Mouse (Mus musculus): Measurements from ENCODE around the gene Srpr. TPM values are rescaled to one million over a fixed set of nuclear protein-coding genes. Genes with fewer than 3 reads are reported as not detected.

Gene Srpr
- polyA plus RNA-seq, 1 experiment from 2014 or later: 115 TPM

GRCm38 (mm10) chr9:35200529-35201060 is 620 bp downstream of the Srpr start:
- Histone ChIP-seq H3K27ac (ENCODE audit: low read length) (no peak overlapping the region), H3K4me2 (ENCODE audit: low read depth, low read length) (peak overlapping the region; percentile 82), H3K9ac (ENCODE audit: low read depth, low read length) (peak overlapping the region; percentile 86; the same call in 1 of the 2 replicates), H3K9me3 (ENCODE audit: control insufficient read depth, low read length) (no peaks in the 10 kb centered on the region), H3K4me1 (ENCODE audit: control insufficient read depth, insufficient read depth, low read length) (peaks cover 5% of the 10 kb centered on the region; the same call in 1 of the 2 replicates), H3K4me3 (ENCODE audit: low read length) (peak overlapping the region; percentile 73), H3K36me3 (ENCODE audit: control insufficient read depth, insufficient read depth, low read length) (peaks cover under 1% of the 10 kb centered on the region; the same call in 1 of the 2 replicates), H3K27me3 (replicated peaks; ENCODE audit: control insufficient read depth, insufficient read depth, low read length) (no peaks in the 10 kb centered on the region)
- ATAC-seq: no peak
- 46% methylated on average over 9 of the region's 9 CpGs for WGBS

GRCm38 (mm10) chr9:35203536-35203935 is 3.6 kb downstream of the Srpr start:
- no peaks in the 10 kb centered on the region for H3K27me3 ChIP-seq (replicated peaks; ENCODE audit: control insufficient read depth, insufficient read depth, low read length)
- no peak overlapping the region for H3K4me2 ChIP-seq (ENCODE audit: low read depth, low read length)
- no peak overlapping the region for H3K27ac ChIP-seq (ENCODE audit: low read length)
- no peak overlapping the region for H3K9ac ChIP-seq (ENCODE audit: low read depth, low read length)
- H3K9me3 ChIP-seq (ENCODE audit: control insufficient read depth, low read length): no peaks in the 10 kb centered on the region
- H3K36me3 ChIP-seq (ENCODE audit: control insufficient read depth, insufficient read depth, low read length): peaks cover 17% of the 10 kb centered on the region
- H3K4me3 ChIP-seq (ENCODE audit: low read length): no peak overlapping the region
- ATAC-seq: no peak
- 50% methylated on average over 3 of the region's 3 CpGs for WGBS
- peaks cover 5% of the 10 kb centered on the region; the same call in 1 of the 2 replicates for H3K4me1 ChIP-seq (ENCODE audit: control insufficient read depth, insufficient read depth, low read length)

GRCm38 (mm10) chr9:35204421-35204820 is 4.4 kb downstream of the Srpr start:
- H3K9me3 ChIP-seq (ENCODE audit: control insufficient read depth, low read length): no peaks in the 10 kb centered on the region
- no peak for ATAC-seq
- H3K4me2 ChIP-seq (ENCODE audit: low read depth, low read length): no peak overlapping the region
- no peak overlapping the region for H3K27ac ChIP-seq (ENCODE audit: low read length)
- H3K36me3 ChIP-seq (ENCODE audit: control insufficient read depth, insufficient read depth, low read length): peaks cover 17% of the 10 kb centered on the region
- H3K9ac ChIP-seq (ENCODE audit: low read depth, low read length): no peak overlapping the region
- no peaks in the 10 kb centered on the region for H3K27me3 ChIP-seq (replicated peaks; ENCODE audit: control insufficient read depth, insufficient read depth, low read length)
- peaks cover 5% of the 10 kb centered on the region; the same call in 1 of the 2 replicates for H3K4me1 ChIP-seq (ENCODE audit: control insufficient read depth, insufficient read depth, low read length)
- 98% methylated on average over 2 of the region's 2 CpGs for WGBS
- H3K4me3 ChIP-seq (ENCODE audit: low read length): no peak overlapping the region

GRCm38 (mm10) chr9:35210542-35211474 is 10.8 kb downstream of the Srpr start, which contains the start of gene Foxred1:
Gene Foxred1 (minus strand): TSS chr9:35211055.
- peak within 1 kb of the TSS; percentile 84 for H3K27ac ChIP-seq (ENCODE audit: low read length)
- WGBS: under 1% methylated on average over 72 of the region's 72 CpGs
- H3K4me2 ChIP-seq (ENCODE audit: low read depth, low read length): peak within 1 kb of the TSS; percentile 74
- peak within 1 kb of the TSS; percentile 81 for H3K4me3 ChIP-seq (ENCODE audit: low read length)
- peaks cover 14% of the 10 kb centered on the region for H3K4me1 ChIP-seq (ENCODE audit: control insufficient read depth, insufficient read depth, low read length)
- H3K9ac ChIP-seq (ENCODE audit: low read depth, low read length): peak within 1 kb of the TSS; percentile 84
- H3K27me3 ChIP-seq (replicated peaks; ENCODE audit: control insufficient read depth, insufficient read depth, low read length): no peaks in the 10 kb centered on the region
- peak; percentile 99 for ATAC-seq
- peaks cover 25% of the 10 kb centered on the region for H3K36me3 ChIP-seq (ENCODE audit: control insufficient read depth, insufficient read depth, low read length)
- H3K9me3 ChIP-seq (ENCODE audit: control insufficient read depth, low read length): no peaks in the 10 kb centered on the region

- Histone ChIP-seq H3K27me3 (replicated peaks; ENCODE audit: control insufficient read depth, insufficient read depth, low read length) (no peaks in the 10 kb centered on the region), H3K9ac (ENCODE audit: low read depth, low read length) (peak overlapping the region; percentile 84), H3K4me1 (ENCODE audit: control insufficient read depth, insufficient read depth, low read length) (peaks cover 14% of the 10 kb centered on the region), H3K4me2 (ENCODE audit: low read depth, low read length) (peak overlapping the region; percentile 74), H3K9me3 (ENCODE audit: control insufficient read depth, low read length) (no peaks in the 10 kb centered on the region), H3K27ac (ENCODE audit: low read length) (peak overlapping the region; percentile 62; the same call in 1 of the 2 replicates), H3K36me3 (ENCODE audit: control insufficient read depth, insufficient read depth, low read length) (peaks cover 18% of the 10 kb centered on the region), H3K4me3 (ENCODE audit: low read length) (peak overlapping the region; percentile 81)
- peak; percentile 8 for ATAC-seq
- WGBS: 28% methylated on average over 26 of the region's 26 CpGs
Measured at GRCm38 (mm10) chr9:35211573-35212511, 11.9 kb downstream of the Srpr start.

- H3K27ac ChIP-seq (ENCODE audit: low read length): no peak overlapping the region
- no peak for ATAC-seq
- H3K4me2 ChIP-seq (ENCODE audit: low read depth, low read length): no peak overlapping the region
- H3K36me3 ChIP-seq (ENCODE audit: control insufficient read depth, insufficient read depth, low read length): peaks cover 29% of the 10 kb centered on the region
- H3K9me3 ChIP-seq (ENCODE audit: control insufficient read depth, low read length): no peaks in the 10 kb centered on the region
- no peaks in the 10 kb centered on the region for H3K27me3 ChIP-seq (replicated peaks; ENCODE audit: control insufficient read depth, insufficient read depth, low read length)
- H3K4me1 ChIP-seq (ENCODE audit: control insufficient read depth, insufficient read depth, low read length): no peaks in the 10 kb centered on the region
- WGBS: 73% methylated on average over 1 of the region's 1 CpGs
- no peak overlapping the region for H3K4me3 ChIP-seq (ENCODE audit: low read length)
- H3K9ac ChIP-seq (ENCODE audit: low read depth, low read length): no peak overlapping the region
Measured at GRCm38 (mm10) chr9:35217963-35218362, 18.0 kb downstream of the Srpr start.

GRCm38 (mm10) chr9:35223466-35223865 is 23.5 kb downstream of the Srpr start:
- ATAC-seq: no peak; the same call in 1 of the 2 replicates
- no peak overlapping the region for H3K4me3 ChIP-seq (ENCODE audit: low read length)
- 93% methylated on average over 3 of the region's 3 CpGs for WGBS

GRCm38 (mm10) chr9:35228671-35229070 is 28.7 kb downstream of the Srpr start:
- Histone ChIP-seq H3K36me3 (ENCODE audit: control insufficient read depth, insufficient read depth, low read length) (peaks cover 2% of the 10 kb centered on the region; the same call in 1 of the 2 replicates), H3K27ac (ENCODE audit: low read length) (no peak overlapping the region), H3K4me3 (ENCODE audit: low read length) (no peak overlapping the region), H3K4me1 (ENCODE audit: control insufficient read depth, insufficient read depth, low read length) (no peaks in the 10 kb centered on the region), H3K9me3 (ENCODE audit: control insufficient read depth, low read length) (no peaks in the 10 kb centered on the region), H3K9ac (ENCODE audit: low read depth, low read length) (no peak overlapping the region), H3K27me3 (replicated peaks; ENCODE audit: control insufficient read depth, insufficient read depth, low read length) (no peaks in the 10 kb centered on the region), H3K4me2 (ENCODE audit: low read depth, low read length) (no peak overlapping the region)
- WGBS: 83% methylated on average over 3 of the region's 3 CpGs
- ATAC-seq: no peak

More at GRCm38 (mm10) chr9:35223466-35223865, 23.5 kb downstream of the Srpr start:
- H3K27me3 ChIP-seq (replicated peaks; ENCODE audit: control insufficient read depth, insufficient read depth, low read length): no peaks in the 10 kb centered on the region
- H3K36me3 ChIP-seq (ENCODE audit: control insufficient read depth, insufficient read depth, low read length): peaks cover 21% of the 10 kb centered on the region; the same call in 1 of the 2 replicates
- H3K4me1 ChIP-seq (ENCODE audit: control insufficient read depth, insufficient read depth, low read length): no peaks in the 10 kb centered on the region
- H3K9me3 ChIP-seq (ENCODE audit: control insufficient read depth, low read length): no peaks in the 10 kb centered on the region
- no peak overlapping the region for H3K9ac ChIP-seq (ENCODE audit: low read depth, low read length)
- no peak overlapping the region for H3K4me2 ChIP-seq (ENCODE audit: low read depth, low read length)
- H3K27ac ChIP-seq (ENCODE audit: low read length): no peak overlapping the region
